Mouse (Mus musculus) embryonic facial prominence, embryonic 12.5 days (tissue): Measurements from ENCODE around the gene Zfp69. TPM values are rescaled to one million over a fixed set of nuclear protein-coding genes. Genes with fewer than 3 reads are reported as not detected.
A peak's percentile ranks its signal among the peaks of the same experiment; 100 is the strongest.

Experiments used
- ATAC-seq: fragments of 200-750 bp; cut with Nextera tagmentation; 2 replicates; pipeline ENCODE4 v1.8.0; 2017; ENCODE audit not compliant: insufficient number of reproducible peaks, insufficient read depth, low FRiP score, low TSS enrichment
- H3K27ac ChIP-seq: fragments of 300-500 bp; sonication (generic); 2 replicates; pipeline ENCODE4 v1.5.1; 2016; ENCODE audit warnings: mild to moderate bottlenecking
- H3K27me3 ChIP-seq: fragments of 300-500 bp; sonication (generic); 2 replicates; pipeline ENCODE4 v1.6.1; 2016; ENCODE audit warnings: mild to moderate bottlenecking, moderate library complexity
- H3K36me3 ChIP-seq: fragments of 300-500 bp; sonication (generic); 2 replicates; pipeline ENCODE4 v1.6.1; 2016; ENCODE audit warnings: mild to moderate bottlenecking
- H3K4me1 ChIP-seq: fragments of 300-500 bp; sonication (generic); 2 replicates; pipeline ENCODE4 v1.6.1; 2016
- H3K4me2 ChIP-seq: fragments of 300-500 bp; sonication (generic); replicated peaks from 2 replicates; pipeline ENCODE4 v1.6.1; 2016; ENCODE audit warnings: mild to moderate bottlenecking, moderate library complexity
- H3K4me3 ChIP-seq: fragments of 300-500 bp; sonication (generic); 2 replicates; pipeline ENCODE4 v1.5.1; 2016; ENCODE audit warnings: mild to moderate bottlenecking
- H3K9ac ChIP-seq: fragments of 300-500 bp; sonication (generic); 2 replicates; pipeline ENCODE4 v1.6.1; 2016; ENCODE audit warnings: mild to moderate bottlenecking, moderate library complexity
- H3K9me3 ChIP-seq: fragments of 300-500 bp; sonication (generic); 2 replicates; pipeline ENCODE4 v1.6.1; 2016; ENCODE audit warnings: mild to moderate bottlenecking, moderate library complexity
- WGBS: fragments of 180-500 bp; shearing (Covaris S2); methylation state at CpG from one replicate; pipeline ENCODE4 v1.1.7; 2016; 5-methylcytosine and 5-hydroxymethylcytosine counted together
- polyA plus RNA-seq: library from polyadenylated mRNA; unstranded; fragments of >200 nt; fragmentation: Nextera tagmentation; extraction: Ambion mirVana; gene quantifications from 2 replicates; pipeline ENCODE4 v1.2.1, GENCODE M21; 2016

Zfp69 gene
- 11.2 and 11.8 TPM in 2 replicates for polyA plus RNA-seq

DNA sequence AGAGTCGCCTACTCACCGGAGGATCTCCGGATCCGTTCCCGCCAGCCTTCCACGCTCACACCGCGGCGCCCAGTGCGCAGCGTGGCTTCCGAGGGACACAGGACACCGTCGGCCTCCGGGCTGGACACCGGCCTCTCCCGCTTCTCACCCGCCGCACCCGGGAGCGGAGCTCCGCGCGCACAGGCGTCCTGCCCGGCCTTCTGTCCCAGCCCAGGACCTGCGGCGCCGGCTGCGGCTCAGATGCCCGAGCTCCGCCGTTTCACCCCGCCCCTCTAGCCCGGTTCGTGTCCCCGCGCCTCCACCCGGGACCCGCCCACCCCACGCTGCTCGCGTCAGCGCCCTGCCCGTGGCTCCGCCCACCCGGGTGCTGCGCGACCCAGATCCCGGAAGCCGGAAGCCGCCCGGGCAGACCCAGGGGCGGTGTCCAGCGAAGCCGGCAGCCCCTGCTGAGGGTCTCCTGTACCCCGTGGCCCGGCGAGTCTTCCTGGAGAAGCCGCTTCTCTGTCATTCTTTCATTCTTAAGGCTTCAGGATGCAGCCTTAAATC is at the start of gene Zfp69:
TSS of gene Zfp69 (minus strand) at position 272 of the 546 bp plus-strand sequence.
- ATAC-seq: peak; percentile 96
- peak within 1 kb of the TSS; percentile 68 for H3K4me2 ChIP-seq
- no peaks in the 10 kb centered on the region for H3K9me3 ChIP-seq
- no peaks in the 10 kb centered on the region for H3K27me3 ChIP-seq
- 0 out of 2 replicates have a peak, but pooled peaks cover 8% of the 10 kb centered on the region for H3K4me1 ChIP-seq
- under 1% methylated on average over 52 of the region's 60 CpGs for WGBS
- H3K9ac ChIP-seq: peak within 1 kb of the TSS; percentile 89
- H3K4me3 ChIP-seq: peak within 1 kb of the TSS; percentile 87
- peaks cover 10% of the 10 kb centered on the region for H3K36me3 ChIP-seq
- H3K27ac ChIP-seq: peak within 1 kb of the TSS; percentile 87

DNA sequence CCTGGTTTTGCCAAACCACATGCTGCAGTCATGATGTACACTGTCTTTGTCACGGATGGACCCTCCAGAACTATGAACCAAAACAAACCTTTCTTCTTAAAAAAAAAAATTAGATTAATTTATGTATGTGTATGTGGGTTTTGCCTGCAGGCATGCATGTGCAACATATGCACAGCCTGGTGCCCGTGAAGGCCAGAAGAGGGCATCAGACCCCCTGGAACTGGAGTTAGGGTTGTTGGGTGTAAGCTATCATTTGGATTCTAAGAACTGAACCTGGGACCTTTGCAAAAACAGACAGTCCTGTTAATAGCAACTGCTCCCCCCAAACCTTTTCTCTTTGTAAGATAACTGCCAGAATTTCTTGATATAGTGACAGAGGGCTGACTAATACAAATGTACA is 49.5 kb upstream of the Zfp69 start:
- no peak overlapping the region for H3K9ac ChIP-seq
- no peaks in the 10 kb centered on the region for H3K27me3 ChIP-seq
- H3K36me3 ChIP-seq: no peaks in the 10 kb centered on the region
- H3K27ac ChIP-seq: no peak overlapping the region
- no peaks in the 10 kb centered on the region for H3K9me3 ChIP-seq
- no peak for ATAC-seq
- no peak overlapping the region for H3K4me3 ChIP-seq
- 77% methylated on average over 2 of the region's 2 CpGs for WGBS
- peaks cover 22% of the 10 kb centered on the region for H3K4me1 ChIP-seq
- no peak overlapping the region for H3K4me2 ChIP-seq

DNA sequence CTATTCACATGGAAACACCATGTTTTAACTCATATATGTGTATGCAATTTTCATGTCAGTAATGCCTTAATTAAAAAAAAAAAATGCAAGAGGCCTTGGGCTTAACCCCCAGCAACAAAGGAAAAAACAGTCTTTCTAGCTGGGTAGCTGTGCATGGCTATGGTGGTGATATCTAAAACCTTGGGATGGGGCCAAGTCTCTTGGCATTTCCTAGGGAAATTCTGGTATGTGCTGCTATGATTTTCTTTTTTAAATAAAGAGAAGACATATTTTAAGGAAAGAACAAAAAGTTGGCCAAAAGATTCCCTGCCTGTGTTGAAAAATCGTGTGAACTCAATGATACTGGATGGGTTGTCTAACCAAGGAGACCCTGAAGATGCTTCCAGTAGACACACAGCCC is 44.4 kb upstream of the Zfp69 start:
- ATAC-seq: no peak
- Histone ChIP-seq H3K4me1 (no peaks in the 10 kb centered on the region), H3K9me3 (no peaks in the 10 kb centered on the region), H3K9ac (no peak overlapping the region), H3K4me3 (no peak overlapping the region), H3K4me2 (no peak overlapping the region), H3K27ac (no peak overlapping the region), H3K36me3 (no peaks in the 10 kb centered on the region), H3K27me3 (no peaks in the 10 kb centered on the region)
- 77% methylated on average over 1 of the region's 1 CpGs for WGBS

DNA sequence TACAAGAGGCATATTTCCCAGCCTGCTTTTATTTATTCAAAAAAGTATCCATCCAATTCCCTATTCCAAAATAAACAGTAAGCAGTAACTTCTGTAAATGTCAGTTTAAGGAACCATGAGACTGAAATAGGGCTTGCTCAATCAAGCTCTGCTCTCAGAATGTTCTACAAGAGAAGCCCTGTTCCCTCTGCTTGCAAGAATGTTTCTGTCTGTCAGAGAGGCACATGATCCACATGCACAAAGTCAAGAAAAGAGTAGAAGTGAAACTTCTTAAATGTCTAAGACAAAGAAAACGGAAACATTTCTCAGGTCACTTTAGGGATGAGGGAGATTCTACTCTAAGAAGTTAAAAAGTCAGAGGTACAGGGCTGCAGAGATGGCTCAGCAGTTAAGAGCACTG is 41.5 kb upstream of the Zfp69 start:
- WGBS: 84% methylated on average over 1 of the region's 1 CpGs
- Histone ChIP-seq H3K27me3 (no peaks in the 10 kb centered on the region), H3K36me3 (no peaks in the 10 kb centered on the region), H3K4me3 (no peak overlapping the region), H3K9ac (no peak overlapping the region), H3K4me2 (no peak overlapping the region), H3K27ac (no peak overlapping the region), H3K9me3 (no peaks in the 10 kb centered on the region), H3K4me1 (no peaks in the 10 kb centered on the region)
- ATAC-seq: no peak

DNA sequence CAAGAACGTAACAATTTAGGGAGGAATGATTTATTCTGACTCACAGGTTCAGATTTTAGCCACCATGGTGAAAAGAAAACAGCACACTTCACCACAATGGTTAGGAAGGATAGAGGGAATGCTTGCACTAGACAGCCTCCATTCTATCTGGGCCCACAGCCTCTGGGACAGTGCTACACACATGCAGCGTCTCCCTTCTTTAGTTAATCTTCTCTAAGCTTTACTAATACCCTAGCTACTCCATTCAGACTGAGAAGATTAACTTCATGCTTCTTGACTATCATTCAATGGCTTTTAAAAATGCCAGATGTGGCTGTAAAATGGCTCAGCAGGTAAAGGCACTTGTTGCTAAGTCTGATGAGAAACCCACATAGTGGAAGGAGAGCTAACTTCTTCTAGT is 40.8 kb upstream of the Zfp69 start:
- WGBS: 71% methylated on average over 2 of the region's 2 CpGs
- Histone ChIP-seq H3K27ac (no peak overlapping the region), H3K27me3 (no peaks in the 10 kb centered on the region), H3K4me1 (no peaks in the 10 kb centered on the region), H3K36me3 (no peaks in the 10 kb centered on the region), H3K4me2 (no peak overlapping the region), H3K4me3 (no peak overlapping the region), H3K9ac (no peak overlapping the region), H3K9me3 (no peaks in the 10 kb centered on the region)
- no peak for ATAC-seq

DNA sequence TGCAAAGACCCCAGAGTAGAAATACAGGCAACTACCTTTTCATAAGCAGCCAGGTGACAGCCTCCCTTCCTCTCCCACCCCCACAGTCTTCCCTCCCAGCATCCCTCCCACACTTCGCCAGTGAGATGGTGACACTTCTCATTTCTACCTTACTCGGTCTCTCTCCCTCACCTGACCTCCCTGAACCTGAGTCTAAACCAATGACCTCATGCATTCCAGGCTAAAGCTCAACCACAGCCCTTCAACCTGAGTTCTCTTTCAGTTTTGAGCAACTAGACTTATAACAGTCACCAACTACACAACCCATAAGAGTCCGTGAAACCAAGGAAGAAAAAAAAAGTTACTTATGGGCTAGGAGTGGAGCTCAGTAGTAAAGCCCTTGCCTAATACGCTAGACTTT is 35.8 kb upstream of the Zfp69 start:
- WGBS: 77% methylated on average over 4 of the region's 4 CpGs

DNA sequence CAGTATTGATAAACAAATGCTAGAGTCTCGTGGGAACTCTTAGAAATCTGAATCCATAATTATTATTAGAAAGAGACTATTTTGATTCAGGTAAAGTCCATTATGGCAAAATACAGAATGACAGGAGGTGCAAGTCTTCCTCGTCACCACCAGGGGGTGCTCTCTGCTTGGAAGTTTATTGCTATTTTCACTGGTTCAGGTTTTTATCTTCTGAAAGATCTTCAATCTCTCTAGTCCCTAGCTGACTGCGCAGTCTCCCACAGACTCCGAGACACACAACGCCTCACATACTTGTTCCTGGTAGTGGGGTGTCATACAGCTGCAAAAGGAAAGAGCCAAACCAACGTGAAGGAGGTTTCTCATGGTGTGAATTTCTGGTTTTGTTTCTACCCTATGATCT is 34.9 kb upstream of the Zfp69 start:
- WGBS: 22% methylated on average over 6 of the region's 6 CpGs
- H3K4me2 ChIP-seq: no peak overlapping the region
- H3K4me3 ChIP-seq: no peak overlapping the region
- no peaks in the 10 kb centered on the region for H3K9me3 ChIP-seq
- H3K27me3 ChIP-seq: no peaks in the 10 kb centered on the region
- ATAC-seq: no peak
- H3K36me3 ChIP-seq: peaks cover 8% of the 10 kb centered on the region
- no peak overlapping the region for H3K27ac ChIP-seq
- no peaks in the 10 kb centered on the region for H3K4me1 ChIP-seq
- H3K9ac ChIP-seq: no peak overlapping the region

More for the DNA sequence above, 35.8 kb upstream of the Zfp69 start:
- Histone ChIP-seq H3K9me3 (no peaks in the 10 kb centered on the region), H3K27me3 (no peaks in the 10 kb centered on the region), H3K36me3 (peaks cover 5% of the 10 kb centered on the region; the same call in 1 of the 2 replicates), H3K9ac (no peak overlapping the region), H3K4me3 (no peak overlapping the region), H3K4me2 (no peak overlapping the region), H3K27ac (no peak overlapping the region), H3K4me1 (no peaks in the 10 kb centered on the region)
- ATAC-seq: no peak

DNA sequence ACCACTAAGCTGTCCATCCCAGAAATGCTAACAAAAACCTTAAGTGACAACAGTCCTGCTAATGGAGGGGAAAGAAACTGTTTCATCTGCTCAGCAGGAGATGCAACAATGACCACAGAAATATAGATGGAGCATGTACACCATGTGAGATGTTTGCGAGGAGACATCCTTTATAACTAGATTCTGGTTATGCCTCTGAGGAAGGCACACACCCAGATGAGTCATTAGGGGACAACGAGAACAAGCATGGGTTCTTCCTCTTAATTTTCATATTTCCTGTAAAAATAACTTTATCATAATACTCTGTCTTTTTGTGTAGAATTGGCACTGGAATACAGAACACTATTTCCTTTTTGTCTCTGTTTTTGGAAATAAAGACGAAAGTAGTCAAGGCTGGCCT is 26.7 kb upstream of the Zfp69 start:
- Histone ChIP-seq H3K36me3 (peaks cover 25% of the 10 kb centered on the region), H3K4me2 (no peak overlapping the region), H3K4me3 (no peak overlapping the region), H3K9ac (no peak overlapping the region), H3K4me1 (no peaks in the 10 kb centered on the region), H3K9me3 (no peaks in the 10 kb centered on the region), H3K27ac (no peak overlapping the region), H3K27me3 (no peaks in the 10 kb centered on the region)
- no peak for ATAC-seq
- WGBS: 90% methylated on average over 3 of the region's 3 CpGs

DNA sequence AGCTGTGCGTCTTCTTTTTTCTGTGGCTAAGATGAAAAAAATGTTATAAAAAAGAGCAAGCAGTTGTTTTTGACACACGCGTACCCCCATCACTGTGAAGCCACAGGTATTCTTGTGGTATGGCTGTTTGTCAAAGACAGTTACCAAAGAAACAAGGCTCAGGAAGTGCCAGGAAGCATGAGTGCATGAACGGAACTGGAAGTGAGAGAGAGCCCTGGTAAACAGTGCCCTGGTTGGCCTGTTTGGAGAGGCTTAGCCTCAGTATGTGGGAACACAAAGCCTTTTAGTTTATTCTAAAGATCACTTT is 23.9 kb upstream of the Zfp69 start:
- no peak for ATAC-seq
- Histone ChIP-seq H3K9me3 (no peaks in the 10 kb centered on the region), H3K27ac (no peak overlapping the region), H3K36me3 (peaks cover 34% of the 10 kb centered on the region), H3K4me2 (no peak overlapping the region), H3K4me3 (no peak overlapping the region), H3K27me3 (no peaks in the 10 kb centered on the region), H3K4me1 (no peaks in the 10 kb centered on the region), H3K9ac (no peak overlapping the region)
- WGBS: 85% methylated on average over 4 of the region's 4 CpGs

DNA sequence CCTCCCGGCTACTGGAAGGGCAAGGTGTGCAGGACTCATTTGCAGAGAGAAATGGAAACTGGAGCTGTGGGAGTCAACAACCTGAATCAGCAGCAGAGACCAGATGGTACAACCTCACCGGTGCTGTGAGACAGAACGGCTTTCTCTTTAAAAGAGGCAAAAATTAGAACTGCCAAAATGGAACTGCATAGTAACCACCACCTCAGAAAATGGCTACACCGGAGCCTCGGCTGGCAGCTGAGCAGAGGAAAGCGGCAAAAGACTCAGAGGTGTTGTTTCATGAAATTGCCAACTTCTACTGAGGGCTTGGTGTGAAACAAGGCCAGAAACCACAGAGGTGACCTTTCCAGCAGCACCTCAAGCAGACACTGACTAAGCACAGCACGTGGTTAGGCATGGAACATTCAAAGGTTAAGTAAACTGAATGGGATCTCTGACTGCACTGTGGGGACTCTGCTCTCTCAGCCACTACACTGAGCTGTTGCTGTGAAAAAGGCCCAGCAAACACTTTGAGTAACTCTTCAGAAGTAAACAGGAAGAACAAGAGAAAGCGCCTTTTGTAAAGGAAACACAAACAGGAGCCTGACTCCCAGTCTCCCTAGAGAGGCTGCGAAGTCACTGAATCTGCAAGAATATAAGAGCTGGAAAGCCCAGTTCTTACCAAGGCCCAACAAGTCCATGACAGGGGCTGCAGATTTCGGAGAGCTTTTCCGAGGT is 23.4 kb upstream of the Zfp69 start:
- WGBS: 79% methylated on average over 11 of the region's 11 CpGs
- Histone ChIP-seq H3K9me3 (no peaks in the 10 kb centered on the region), H3K27me3 (no peaks in the 10 kb centered on the region), H3K36me3 (peaks cover 36% of the 10 kb centered on the region), H3K27ac (no peak overlapping the region), H3K9ac (no peak overlapping the region), H3K4me2 (no peak overlapping the region), H3K4me1 (no peaks in the 10 kb centered on the region), H3K4me3 (no peak overlapping the region)
- no peak for ATAC-seq

DNA sequence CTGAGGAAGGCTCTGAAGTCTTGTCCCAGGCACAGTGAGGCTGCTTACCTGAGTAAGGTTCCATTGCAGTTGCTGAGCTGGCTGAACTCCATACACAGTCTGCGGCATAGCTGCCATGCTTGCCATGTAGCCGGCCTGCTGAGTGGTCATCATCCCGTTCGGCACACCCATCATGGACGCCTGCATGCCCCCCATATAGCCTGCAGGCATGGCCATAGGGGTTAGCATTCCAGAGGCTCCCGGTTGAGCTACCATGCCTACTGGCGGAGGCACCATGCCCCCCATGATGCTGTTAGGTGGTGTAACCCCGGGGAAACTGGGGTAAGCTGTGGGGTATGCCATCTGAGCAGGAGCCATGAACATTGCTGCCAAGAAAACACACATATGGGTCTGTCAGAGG is 20.3 kb upstream of the Zfp69 start:
- Histone ChIP-seq H3K4me2 (no peak overlapping the region), H3K9ac (no peak overlapping the region), H3K36me3 (peaks cover 39% of the 10 kb centered on the region), H3K9me3 (no peaks in the 10 kb centered on the region), H3K4me1 (no peaks in the 10 kb centered on the region), H3K27ac (no peak overlapping the region), H3K27me3 (no peaks in the 10 kb centered on the region), H3K4me3 (no peak overlapping the region)
- no peak for ATAC-seq
- WGBS: 86% methylated on average over 8 of the region's 8 CpGs

DNA sequence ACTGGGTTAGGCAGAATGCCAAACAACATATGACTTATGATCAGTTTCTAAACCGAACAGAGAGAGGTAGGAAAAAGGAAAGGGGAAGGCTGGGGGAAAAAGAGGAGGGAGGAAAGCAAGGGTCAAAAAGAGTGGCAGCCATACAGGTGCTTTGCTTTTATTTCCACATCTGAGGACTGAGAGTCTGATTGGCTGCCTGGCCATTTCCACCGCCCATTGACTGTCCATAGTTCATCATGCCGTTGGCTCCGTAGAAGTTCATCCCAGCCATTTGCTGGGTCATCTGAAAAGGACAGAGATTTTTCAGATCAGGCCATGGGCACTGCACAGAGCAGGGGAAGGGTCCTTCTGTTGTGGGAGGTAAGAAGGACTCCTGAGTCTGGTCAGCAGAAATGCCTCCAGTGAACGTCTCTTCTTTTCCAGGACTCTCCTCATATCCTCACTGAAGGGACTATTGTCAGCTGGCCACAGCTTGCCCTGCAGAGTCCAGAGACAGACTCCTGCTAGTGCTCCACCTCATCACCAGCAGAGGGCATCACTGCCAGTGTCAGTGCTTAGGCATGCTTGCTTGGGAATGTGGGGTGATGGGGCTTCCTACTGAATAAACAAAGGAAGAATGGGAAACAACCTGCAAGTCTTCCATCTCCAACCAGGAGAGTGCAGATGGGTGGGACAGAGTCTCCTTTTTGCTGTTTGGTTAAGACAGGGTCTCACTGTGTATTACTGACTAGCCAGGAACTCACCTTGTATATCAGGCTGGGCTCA is 18.1 kb upstream of the Zfp69 start:
- H3K9me3 ChIP-seq: no peaks in the 10 kb centered on the region
- H3K27ac ChIP-seq: no peak overlapping the region
- WGBS: 82% methylated on average over 5 of the region's 5 CpGs
- peaks cover 34% of the 10 kb centered on the region for H3K36me3 ChIP-seq
- no peak for ATAC-seq
- no peaks in the 10 kb centered on the region for H3K27me3 ChIP-seq
- no peaks in the 10 kb centered on the region for H3K4me1 ChIP-seq
- H3K4me2 ChIP-seq: no peak overlapping the region
- no peak overlapping the region for H3K9ac ChIP-seq
- no peak overlapping the region for H3K4me3 ChIP-seq
